Mouse (Mus musculus) spleen, adult 12 weeks (tissue): ENCODE results near the gene St7l.

Experiments
- DNase-seq: peaks from one replicate; pipeline ENCODE4 v3.0.0; 2022; ENCODE audit warnings: low spot score

St7l gene

GRCm38 (mm10) chr3:104901154-104901553 is 37.3 kb downstream of the St7l start:
- DNase-seq, result no peak

GRCm38 (mm10) chr3:104905389-104905788 is 41.6 kb downstream of the St7l start:
- DNase-seq, result no peak

GRCm38 (mm10) chr3:104906007-104906406 is 42.2 kb downstream of the St7l start:
- DNase-seq, result no peak

DNA sequence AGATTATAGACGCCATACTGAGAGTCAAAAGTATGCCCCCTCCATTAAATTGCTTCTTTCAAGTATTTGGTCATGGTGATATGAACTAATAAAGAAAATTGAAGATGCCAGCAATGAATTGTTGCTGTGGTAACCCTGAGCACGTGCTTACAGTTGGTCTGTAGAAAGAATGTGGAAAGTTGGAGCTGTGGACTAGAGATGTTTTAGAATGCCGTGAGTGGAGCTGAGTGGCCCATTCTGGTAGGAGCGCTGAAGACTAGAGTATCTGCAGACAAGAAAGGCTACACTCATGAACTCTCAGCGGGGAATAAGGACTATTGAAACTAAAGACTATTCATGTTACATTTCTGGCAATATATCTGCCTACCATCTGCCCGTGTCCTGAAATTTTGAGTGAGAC is 45.4 kb downstream of the St7l start:
- no peak for DNase-seq

GRCm38 (mm10) chr3:104914986-104915385 is 51.2 kb downstream of the St7l start:
- DNase-seq, result no peak

DNA sequence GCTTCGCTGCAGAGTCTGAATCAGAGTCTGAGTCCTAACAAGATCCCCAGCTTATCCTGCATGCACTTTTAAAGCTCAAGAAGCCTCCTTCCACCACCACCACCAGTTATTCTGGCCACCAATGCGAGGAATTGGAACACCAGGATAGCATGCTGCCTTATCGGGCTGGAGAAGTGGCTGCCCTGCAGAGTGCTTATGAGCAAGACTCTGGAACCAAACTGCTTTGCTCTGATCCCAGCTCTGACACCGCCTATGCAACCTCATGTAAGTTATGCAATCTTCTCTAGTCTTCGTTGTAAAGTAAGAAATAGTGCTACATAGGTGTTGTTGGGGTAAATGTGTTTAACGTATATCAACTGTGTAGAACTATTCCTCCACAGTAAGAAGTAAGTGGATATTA is 65.6 kb downstream of the St7l start:
- DNase-seq, result no peak

DNA sequence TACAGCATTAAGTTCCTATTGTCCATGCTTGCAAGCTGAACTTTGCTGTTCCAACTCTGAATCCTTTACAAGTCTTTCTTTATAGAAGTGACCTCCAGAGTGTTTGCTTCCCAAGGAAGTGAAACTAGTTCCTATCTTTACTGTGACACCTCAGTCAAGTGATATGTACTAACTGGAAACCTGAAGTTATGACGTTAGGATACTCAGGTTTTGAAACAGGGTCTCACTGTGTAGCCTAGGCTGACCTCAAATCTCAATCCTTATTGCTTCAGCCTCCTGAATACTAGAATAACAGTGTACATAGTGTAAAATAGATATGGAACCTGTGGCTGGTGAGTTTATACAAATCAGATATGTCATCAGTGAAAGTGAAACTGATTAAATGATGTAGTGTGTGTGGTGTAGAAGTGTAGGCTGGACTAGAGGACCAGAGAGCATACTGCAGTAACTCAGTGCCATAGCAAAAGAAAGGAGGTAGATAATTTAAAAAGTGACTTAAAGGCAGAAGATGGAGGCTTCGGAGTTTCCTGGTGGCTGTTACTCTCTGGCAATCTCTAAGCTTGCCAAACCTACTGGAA is 74.0 kb downstream of the St7l start:
- no peak for DNase-seq

- no peak for DNase-seq
These were observed 74.5 kb downstream of the St7l start for GRCm38 (mm10) chr3:104938327-104938726.

- DNase-seq, result no peak
These were observed 76.9 kb downstream of the St7l start for GRCm38 (mm10) chr3:104940691-104941090.

- DNase-seq, result no peak
These were observed 78.9 kb downstream of the St7l start for GRCm38 (mm10) chr3:104942682-104943081.

DNA sequence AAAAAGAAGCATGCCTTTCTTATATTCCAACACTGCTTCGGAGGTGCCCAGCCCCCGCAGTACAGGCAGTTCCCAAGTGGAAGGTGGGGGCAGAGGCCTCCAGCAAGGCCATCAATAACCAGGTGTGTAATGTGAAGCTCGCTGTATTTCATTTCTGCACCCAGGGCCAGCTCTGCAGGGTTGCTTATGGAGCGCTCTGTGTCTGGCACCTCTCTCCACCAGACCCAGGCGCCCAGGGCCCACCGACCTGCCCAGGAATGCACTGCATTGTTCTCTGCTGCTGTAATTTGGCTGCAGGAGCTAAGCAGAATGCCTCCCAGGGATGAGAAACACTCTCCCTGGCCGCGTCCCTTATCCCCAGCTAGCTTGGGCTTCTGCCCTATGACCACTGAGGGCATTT is 79.5 kb downstream of the St7l start:
- no peak for DNase-seq

- no peak for DNase-seq
These were observed 81.1 kb downstream of the St7l start for GRCm38 (mm10) chr3:104944894-104945293.

DNA sequence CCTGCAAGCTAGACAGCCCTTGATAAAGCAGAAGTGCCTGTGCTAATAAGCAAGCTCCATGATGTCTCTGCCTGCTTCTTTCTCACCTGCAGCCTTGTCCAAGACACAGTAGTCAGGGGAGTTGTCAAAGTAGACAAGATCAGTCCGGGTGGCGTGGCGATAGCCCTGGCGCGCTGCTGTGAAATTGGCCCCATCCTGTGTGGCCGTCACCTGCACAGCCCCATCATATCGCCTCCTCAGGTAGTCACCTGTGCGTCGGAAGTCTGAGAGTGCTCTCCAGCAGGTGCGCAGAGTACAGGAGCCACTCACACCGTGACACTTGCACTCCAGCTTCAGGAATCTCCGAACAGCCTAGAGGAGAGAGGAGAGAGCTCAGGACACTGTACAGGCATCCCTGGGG is 87.1 kb downstream of the St7l start:
- no peak for DNase-seq

DNA sequence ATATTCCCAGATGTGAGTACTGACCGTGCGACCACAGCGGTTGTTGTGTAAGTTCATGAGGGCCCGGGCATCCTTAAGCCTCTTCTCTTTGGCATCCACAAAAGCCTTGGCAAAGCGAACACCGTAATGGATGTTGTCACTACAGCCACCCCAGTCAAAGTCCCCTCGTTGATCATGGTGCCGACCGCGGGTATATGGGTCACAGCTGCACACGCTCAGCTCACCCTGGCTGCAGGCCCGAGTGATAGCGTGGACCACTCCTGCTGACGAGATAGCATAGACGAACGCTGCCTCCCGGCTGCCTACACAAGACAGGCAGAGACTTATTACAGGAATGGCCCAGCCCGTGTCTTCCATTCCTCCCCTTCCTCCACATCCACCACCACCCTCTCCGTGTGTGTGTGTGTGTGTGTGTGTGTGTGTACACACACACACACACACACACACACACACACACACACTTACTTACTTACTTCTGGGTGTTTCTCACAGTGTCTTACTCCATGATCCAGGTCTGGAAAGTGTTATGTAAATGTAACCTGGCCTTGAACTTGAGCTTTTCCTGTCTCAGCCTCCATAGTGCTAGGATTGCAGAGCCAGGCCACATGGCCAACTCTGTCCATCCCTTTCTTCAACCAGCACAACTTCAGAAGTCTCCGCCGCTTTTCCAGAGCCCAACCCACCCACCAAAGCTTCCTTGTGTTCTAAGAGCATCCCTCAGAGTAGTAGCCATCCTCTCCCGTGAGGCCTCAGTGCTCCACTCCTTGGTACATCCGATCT is 89.3 kb downstream of the St7l start:
- no peak for DNase-seq

GRCm38 (mm10) chr3:104954137-104954536 is 90.3 kb downstream of the St7l start:
- no peak for DNase-seq

DNA sequence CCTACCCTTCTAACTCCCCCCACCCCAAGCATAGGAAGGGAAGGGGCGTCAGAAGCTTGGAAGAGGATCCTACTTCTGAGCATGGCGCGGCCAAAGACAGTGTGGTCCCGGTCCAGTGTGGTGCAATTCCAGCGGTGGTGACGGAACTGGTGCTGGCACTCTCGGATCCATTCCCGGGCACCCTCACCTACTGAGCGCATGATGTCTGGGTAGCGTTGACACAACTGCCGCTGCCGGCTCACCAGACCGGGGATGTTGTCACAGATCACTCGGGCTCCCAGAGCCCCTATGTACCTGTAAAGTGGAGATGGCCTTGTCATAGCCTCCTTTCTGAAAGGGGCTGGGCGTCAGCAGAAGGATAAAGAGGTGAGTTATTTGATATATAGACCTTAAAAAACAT is 90.7 kb downstream of the St7l start:
- DNase-seq, result no peak

- no peak for DNase-seq
These were observed 92.4 kb downstream of the St7l start for GRCm38 (mm10) chr3:104956131-104956581.

GRCm38 (mm10) chr3:104960026-104961000 is 96.5 kb downstream of the St7l start:
- no peak for DNase-seq

- no peak for DNase-seq
These were observed 97.6 kb downstream of the St7l start, which contains the start of gene Wnt2b for GRCm38 (mm10) chr3:104961066-104962059. Wnt2b (minus strand) TSS chr3:104961921.

GRCm38 (mm10) chr3:104962141-104962611 is 98.4 kb downstream of the St7l start:
- no peak for DNase-seq

DNA sequence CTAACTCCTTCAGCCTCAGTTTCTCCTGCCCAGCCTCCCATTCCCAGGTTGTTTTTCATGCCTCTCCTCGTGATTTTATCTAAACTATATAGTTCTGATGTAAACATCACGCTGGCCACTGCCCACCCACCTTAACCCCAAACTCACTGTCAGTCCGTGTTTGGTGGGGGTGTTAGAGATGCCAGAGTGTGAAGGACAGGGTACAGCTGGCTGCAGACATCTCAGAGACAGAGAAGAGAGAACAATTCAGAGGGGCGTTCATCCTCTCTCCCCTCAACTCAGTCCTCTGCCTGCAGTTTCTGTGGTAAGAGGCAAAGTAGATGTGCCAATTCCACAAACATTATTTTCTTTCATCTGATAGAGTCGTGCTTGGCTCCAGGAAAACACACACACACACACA is 99.1 kb downstream of the St7l start:
- no peak for DNase-seq
